Mouse (Mus musculus) gastrocnemius, adult 2 months (tissue): ENCODE data around the gene Slx. TPM values are rescaled to one million over a fixed set of nuclear protein-coding genes. Genes with fewer than 3 reads are reported as not detected.
"Not testable (repeated sequence)": the region's sequence is repeated elsewhere in the genome, so short reads cannot be mapped to it uniquely, and the experiment has no call there.

ENCODE experiments used
- DNase-seq: peaks from one replicate; pipeline ENCODE4 v3.0.0; 2022
- H3K27ac ChIP-seq: fragments of 200-600 bp; 2 replicates; pipeline ENCODE4 v1.8.1; 2022; ENCODE audit warnings: mild to moderate bottlenecking
- H3K4me3 ChIP-seq: fragments of 200-600 bp; 2 replicates; pipeline ENCODE4 v1.8.1; 2022; ENCODE audit warnings: mild to moderate bottlenecking, moderate library complexity
- intact Hi-C: fragments of 180-260 bp; cut with DNase I; formaldehyde crosslinking; loops from one replicate; pipeline ENCODE4 v1.15.1; 2025
- long read RNA-seq, 2 experiments: library from polyadenylated mRNA; stranded (forward); transcript quantifications; one replicate each; pipeline ENCODE4 v2.0.0; 2021
- microRNA-seq: library from miRNA; unstranded; fragments of <30 nt; microRNA quantifications from one replicate; pipeline ENCODE4 v1.2.0, GENCODE M21; 2021
- total RNA-seq, 2 experiments: library from RNA; stranded (reverse); gene quantifications; 2 replicates each; pipeline ENCODE4 v1.2.3; 2021

The Slx gene
- total RNA-seq: not detected
- long read RNA-seq, experiment 1: 0 reads
- long read RNA-seq, experiment 2: 0 reads

DNA sequence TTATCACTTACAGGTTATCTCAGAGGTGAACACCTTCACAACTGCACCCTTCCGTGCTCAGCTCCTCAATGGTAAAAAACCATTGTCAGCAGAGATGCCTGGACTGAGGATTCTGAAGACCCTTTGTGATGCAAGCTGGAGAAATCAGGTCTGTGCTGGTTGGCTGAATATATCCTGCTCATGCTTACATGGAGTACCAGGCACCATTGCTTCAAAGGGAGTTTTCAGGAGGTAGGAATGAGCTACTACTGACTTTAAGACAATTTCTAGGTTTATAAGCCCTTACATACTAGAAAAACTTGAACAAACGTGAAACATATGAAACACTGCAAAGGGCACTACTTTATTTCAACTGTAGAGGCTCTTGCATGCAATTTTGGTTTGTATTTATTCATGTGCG is at the start of gene Slx:
TSS of gene Slx (minus strand) at position 101 of the 400 bp plus-strand sequence.
- intact Hi-C loops, H3K27ac ChIP-seq, DNase-seq, H3K4me3 ChIP-seq: not testable (repeated sequence)

Small RNA genes lying within 50 kb of the gene (microRNA-seq; reads per million reads assigned to microRNA genes)
- not detected for gene Gm27341

Other genes with a start within 250 kb of the Slx start
- not detected for gene Gm2030, start 235.5 kb downstream of the Slx start, total RNA-seq
- not detected for gene Gm14525, start 157.1 kb upstream of the Slx start, total RNA-seq